Mouse (Mus musculus) CH12.LX (cell line): ENCODE results near the gene Lrtm2. TPM values are rescaled to one million over a fixed set of nuclear protein-coding genes. Genes with fewer than 3 reads are reported as not detected.

ENCODE experiments used
- DNase-seq: peaks from one replicate; pipeline ENCODE4 v3.0.0-alpha.2; 2013; ENCODE audit errors: extremely low read depth
- H3K27ac ChIP-seq: 2 replicates; pipeline ENCODE4 v1.5.1; 2012; ENCODE audit warnings: low read depth, mild to moderate bottlenecking, control low read depth, moderate library complexity; ENCODE audit not compliant: insufficient read depth
- H3K27me3 ChIP-seq: replicated peaks from 2 replicates; pipeline ENCODE3; 2012; ENCODE audit warnings: inconsistent platforms
- H3K36me3 ChIP-seq, 2 experiments: replicated peaks in 1 of 2; 2 replicates each; pipeline versions ENCODE3 to v1.6.1; 2012; ENCODE audit warnings: inconsistent platforms in 1 of 2, low read length in 1 of 2, mild to moderate bottlenecking in 1 of 2, mixed read lengths in 1 of 2, moderate library complexity in 1 of 2; ENCODE audit not compliant: control insufficient read depth in 1 of 2, insufficient read depth in 1 of 2
- H3K4me1 ChIP-seq, 2 experiments: 2 replicates each; pipeline ENCODE4 v1.6.1; 2012; ENCODE audit warnings: inconsistent platforms in 1 of 2, moderate library complexity in 1 of 2; ENCODE audit not compliant: insufficient read depth in 2 of 2, control insufficient read depth in 1 of 2
- H3K4me2 ChIP-seq: 2 replicates; pipeline ENCODE4 v1.6.1; 2012; ENCODE audit warnings: low read depth, mild to moderate bottlenecking, control low read depth; ENCODE audit not compliant: poor library complexity, insufficient read depth, severe bottlenecking
- H3K4me3 ChIP-seq, 3 experiments: fragments of 150-350 bp in 1 of 3; sonication (generic) in 1 of 3; replicated peaks in 1 of 3; 2 replicates each; pipeline versions ENCODE3 to v1.5.1; 2011 to 2012; ENCODE audit warnings: low read depth in 2 of 3, low read length in 2 of 3, mild to moderate bottlenecking in 2 of 3, moderate library complexity in 2 of 3, control low read depth in 1 of 3, improper control_type of control experiment in 1 of 3, inconsistent platforms in 1 of 3, mixed read lengths in 1 of 3; ENCODE audit not compliant: poor library complexity in 1 of 3
- H3K79me2 ChIP-seq: replicated peaks from 2 replicates; pipeline ENCODE4 v1.6.1; 2012; ENCODE audit warnings: mild to moderate bottlenecking, moderate library complexity; ENCODE audit not compliant: control insufficient read depth, poor library complexity, insufficient read depth, severe bottlenecking; ENCODE audit errors: extremely low read depth
- H3K9ac ChIP-seq: 2 replicates; pipeline ENCODE4 v1.6.1; 2012; ENCODE audit warnings: low read depth, mild to moderate bottlenecking, control low read depth, moderate library complexity; ENCODE audit not compliant: insufficient read depth
- H3K9me3 ChIP-seq: replicated peaks from 2 replicates; pipeline ENCODE3; 2012; ENCODE audit warnings: low read length, inconsistent platforms, mixed read lengths
- BHLHE40 ChIP-seq: IDR thresholded peaks from 2 replicates; pipeline ENCODE4 v1.6.1; 2011; ENCODE audit warnings: mild to moderate bottlenecking, low read depth, low read length, improper control_type of control experiment
- CHD1 ChIP-seq: IDR thresholded peaks from 2 replicates; pipeline ENCODE4 v1.6.1; 2012; ENCODE audit warnings: low read depth, low read length, improper control_type of control experiment, inconsistent platforms
- CTCF ChIP-seq, 2 experiments: IDR thresholded peaks in 1 of 2; conservative IDR thresholded peaks in 1 of 2; 2 replicates each; pipeline ENCODE4 v1.5.1; 2011 to 2012; ENCODE audit warnings: low read depth in 2 of 2, low read length in 2 of 2, improper control_type of control experiment in 1 of 2, inconsistent platforms in 1 of 2, mild to moderate bottlenecking in 1 of 2, moderate library complexity in 1 of 2
- ETS1 ChIP-seq: conservative IDR thresholded peaks from 2 replicates; pipeline ENCODE4 v1.6.1; 2012; ENCODE audit warnings: low read depth, mild to moderate bottlenecking, inconsistent platforms, low read length, improper control_type of control experiment, moderate library complexity
- GABPA ChIP-seq: IDR thresholded peaks from 2 replicates; pipeline ENCODE4 v1.6.1; 2012; ENCODE audit warnings: low read depth, low read length, improper control_type of control experiment, inconsistent platforms; ENCODE audit not compliant: insufficient replicate concordance
- HCFC1 ChIP-seq: IDR thresholded peaks from 2 replicates; pipeline ENCODE4 v1.6.1; 2012; ENCODE audit warnings: low read depth, mild to moderate bottlenecking, inconsistent platforms, low read length, improper control_type of control experiment
- JUN ChIP-seq: IDR thresholded peaks from 2 replicates; pipeline ENCODE4 v1.6.1; 2011; ENCODE audit warnings: low read depth, mild to moderate bottlenecking, low read length, improper control_type of control experiment, moderate library complexity; ENCODE audit not compliant: insufficient read depth
- KAT2A ChIP-seq: IDR thresholded peaks from 2 replicates; pipeline ENCODE4 v1.6.1; 2012; ENCODE audit warnings: low read length, improper control_type of control experiment, inconsistent platforms; ENCODE audit not compliant: insufficient replicate concordance
- MAX ChIP-seq: IDR thresholded peaks from 2 replicates; pipeline ENCODE4 v1.6.1; 2011; ENCODE audit warnings: low read length, improper control_type of control experiment
- MEF2A ChIP-seq: IDR thresholded peaks from 2 replicates; pipeline ENCODE4 v1.6.1; 2014; ENCODE audit warnings: low read depth, mild to moderate bottlenecking, inconsistent platforms, low read length, improper control_type of control experiment, borderline replicate concordance
- MXI1 ChIP-seq: IDR thresholded peaks from 2 replicates; pipeline ENCODE4 v1.6.1; 2011; ENCODE audit warnings: mild to moderate bottlenecking, low read depth, low read length, improper control_type of control experiment
- MYC ChIP-seq: IDR thresholded peaks from 2 replicates; pipeline ENCODE4 v1.6.1; 2011; ENCODE audit warnings: low read depth, mild to moderate bottlenecking, improper control_type of control experiment, low read length
- NELFE ChIP-seq: IDR thresholded peaks from 2 replicates; pipeline ENCODE4 v1.6.1; 2011; ENCODE audit warnings: low read depth, low read length, improper control_type of control experiment
- NRF1 ChIP-seq: IDR thresholded peaks from 2 replicates; pipeline ENCODE4 v1.6.1; 2014; ENCODE audit warnings: low read depth, mild to moderate bottlenecking, inconsistent platforms, low read length, improper control_type of control experiment, moderate library complexity
- POLR2A ChIP-seq: IDR thresholded peaks from 2 replicates; pipeline ENCODE4 v1.6.1; 2011; ENCODE audit warnings: low read depth, mild to moderate bottlenecking, improper control_type of control experiment, low read length
- POLR2AphosphoS2 ChIP-seq: IDR thresholded peaks from 2 replicates; pipeline ENCODE4 v1.6.1; 2011; ENCODE audit warnings: low read depth, low read length, improper control_type of control experiment
- RCOR1 ChIP-seq: conservative IDR thresholded peaks from 2 replicates; pipeline ENCODE4 v1.6.1; 2012; ENCODE audit warnings: low read depth, mild to moderate bottlenecking, inconsistent platforms, low read length, improper control_type of control experiment
- SMC3 ChIP-seq: IDR thresholded peaks from 2 replicates; pipeline ENCODE4 v1.6.1; 2011; ENCODE audit warnings: low read depth, low read length, improper control_type of control experiment
- TBP ChIP-seq: conservative IDR thresholded peaks from 2 replicates; pipeline ENCODE4 v1.6.1; 2011; ENCODE audit warnings: low read depth, low read length, improper control_type of control experiment
- USF1 ChIP-seq: IDR thresholded peaks from 2 replicates; pipeline ENCODE4 v1.6.1; 2014; ENCODE audit warnings: low read depth, mild to moderate bottlenecking, inconsistent platforms, low read length, improper control_type of control experiment
- USF2 ChIP-seq: conservative IDR thresholded peaks from 2 replicates; pipeline ENCODE4 v1.6.1; 2011; ENCODE audit warnings: low read depth, low read length, improper control_type of control experiment
- ZMIZ1 ChIP-seq: IDR thresholded peaks from 2 replicates; pipeline ENCODE4 v1.6.1; 2012; ENCODE audit warnings: low read depth, mild to moderate bottlenecking, inconsistent platforms, low read length, improper control_type of control experiment
- dilution Hi-C: fragments of 300-500 bp; cut with MboI; formaldehyde crosslinking; loops from 2 replicates; pipeline ENCODE4 v1.14.3; 2020; ENCODE audit warnings: low sequenced_read_pairs; ENCODE audit not compliant: extremely low pct_unique_long_range_greater_than_20kb, extremely low pct_ligation_motif_present
- in situ Hi-C: fragments of 300-500 bp; cut with MboI; formaldehyde crosslinking; loops from 3 replicates; pipeline ENCODE4 v1.14.3; 2019; ENCODE audit warnings: low sequenced_read_pairs, low pct_ligation_motif_present, low pct_unique_long_range_greater_than_20kb, mixed read lengths
- polyA plus RNA-seq: library from polyadenylated mRNA; unstranded; fragments of >175 nt; gene quantifications from 2 replicates; pipeline ENCODE4 v1.2.1, GENCODE M21; 2012; ENCODE audit warnings: low read depth; ENCODE audit not compliant: insufficient read length
- total RNA-seq, 2 experiments: library from RNA; depleted of rRNA; stranded (reverse); fragments of 300-350 nt in 1 of 2; fragments of >200 nt in 1 of 2; gene quantifications; 2 replicates each; pipeline ENCODE4 v1.2.3; 2012 to 2014

Lrtm2 gene
- total and polyA plus RNA-seq, 3 experiments, result not detected

DNA sequence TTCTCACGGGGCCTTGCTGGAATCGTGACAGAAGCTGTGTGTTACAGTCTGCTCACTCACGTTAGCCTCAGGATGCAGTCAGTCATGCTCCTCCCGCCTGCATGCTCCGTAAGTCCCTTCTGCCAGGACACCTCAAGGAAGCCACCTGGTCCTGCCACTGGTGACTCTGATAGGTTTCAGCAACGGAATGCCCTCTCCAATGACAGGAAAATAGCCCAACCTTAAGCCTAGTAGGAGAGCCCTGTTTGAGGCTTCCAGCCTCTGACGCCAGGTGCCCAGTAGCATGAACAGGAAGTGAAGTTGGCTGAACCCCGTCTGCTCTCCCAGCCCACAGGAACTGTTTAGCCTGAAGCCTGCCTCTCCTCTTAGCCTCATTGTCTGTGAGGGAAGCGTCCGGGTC lies 15.7 kb upstream of the Lrtm2 start:
- no peak for TF ChIP-seq ETS1
- TF ChIP-seq POLR2AphosphoS2, result no peak
- no peak for TF ChIP-seq CTCF (conservative IDR thresholded peaks at IDR 0.05 in 1 of 2, IDR thresholded peaks at IDR 0.05 in 1 of 2; ENCODE audit: low read depth in 2 of 2, low read length in 2 of 2)
- TF ChIP-seq RCOR1, result no peak
- TF ChIP-seq CHD1, result no peak
- TF ChIP-seq USF1, result no peak
- no peak for TF ChIP-seq NELFE
- no peak for TF ChIP-seq BHLHE40
- no peak for TF ChIP-seq MXI1
- TF ChIP-seq SMC3, result no peak
- no peak for TF ChIP-seq MEF2A
- no peak for TF ChIP-seq JUN
- no peak for TF ChIP-seq NRF1
- no peak for TF ChIP-seq TBP
- no peak for TF ChIP-seq GABPA
- TF ChIP-seq POLR2A, result no peak
- no peak for TF ChIP-seq USF2
- no peak for TF ChIP-seq MYC
- no peak for TF ChIP-seq ZMIZ1
- TF ChIP-seq, all 38 proteins: peak for 0
- Histone ChIP-seq H3K9me3 (no peaks in the 10 kb centered on the region), H3K27me3 (no peaks in the 10 kb centered on the region), H3K4me1 (peaks cover 0 to 18% of the 10 kb centered on the region in 2 experiments; a peak in 2 of 4 replicates), H3K36me3 (peaks cover 0 to 3% of the 10 kb centered on the region in 2 experiments), H3K79me2 (no peaks in the 10 kb centered on the region), H3K27ac (no peak overlapping the region), H3K4me2 (no peak overlapping the region), H3K4me3 (no peak overlapping the region), H3K9ac (no peak overlapping the region)
- in situ Hi-C loops (loop anchor here (5.0 to 25.0 kb wide), 2 partner anchors 119 to 734 kb away; no protein-coding TSS in a partner anchor), dilution Hi-C loops (no loop called here)
- DNase-seq, result no peak

DNA sequence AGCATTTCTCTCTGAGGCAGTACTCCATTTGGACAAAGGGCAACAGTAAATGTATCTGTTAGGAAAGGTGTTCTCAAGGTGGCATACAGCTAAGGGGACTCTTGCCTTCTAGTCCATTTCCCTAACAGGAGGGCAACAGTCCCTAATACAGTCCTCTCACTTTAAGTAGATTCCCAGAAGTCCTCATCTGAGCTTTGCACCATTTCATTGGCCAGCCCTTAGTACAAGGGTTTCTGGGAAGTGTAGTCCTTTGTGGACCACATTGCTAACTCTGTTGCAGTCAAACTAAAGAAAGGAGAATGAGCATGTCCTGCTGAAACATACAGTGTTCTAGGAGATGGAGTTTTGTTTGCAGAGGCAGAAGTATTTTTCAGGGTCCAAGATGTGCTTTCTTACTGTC lies 10.8 kb upstream of the Lrtm2 start:
- peaks cover 2 to 14% of the 10 kb centered on the region in 2 experiments; a peak in 3 of 4 replicates for H3K4me1 ChIP-seq
- H3K27ac ChIP-seq, result no peak overlapping the region
- TF ChIP-seq KAT2A (0 out of 2 replicates have a peak, but pooled peaks have one; percentile 18), MAX (no peak), HCFC1 (peak; percentile 88)
- H3K36me3 ChIP-seq, result peaks cover 0 to 2% of the 10 kb centered on the region in 2 experiments
- H3K27me3 ChIP-seq, result no peaks in the 10 kb centered on the region
- H3K4me2 ChIP-seq, result no peak overlapping the region
- dilution Hi-C loops (no loop called here), in situ Hi-C loops (loop anchor here (25.0 kb wide), 1 partner anchor 729 kb away; no protein-coding TSS in a partner anchor)
- peak; percentile 15 for DNase-seq
- H3K4me3 ChIP-seq, result no peak overlapping the region
- no peaks in the 10 kb centered on the region for H3K79me2 ChIP-seq
- no peaks in the 10 kb centered on the region for H3K9me3 ChIP-seq
- no peak overlapping the region for H3K9ac ChIP-seq
